Mouse (Mus musculus) ES-E14 (cell line): ENCODE results near the gene Lingo1.

ENCODE experiments used
- CHD2 ChIP-seq: IDR thresholded peaks from 2 replicates; pipeline ENCODE4 v1.6.1; 2014; ENCODE audit warnings: mild to moderate bottlenecking, low read depth, low read length, inconsistent platforms
- HCFC1 ChIP-seq: IDR thresholded peaks from 2 replicates; pipeline ENCODE4 v1.6.1; 2012; ENCODE audit warnings: low read length, inconsistent platforms, borderline replicate concordance; ENCODE audit not compliant: insufficient read depth
- ZNF384 ChIP-seq: IDR thresholded peaks from 2 replicates; pipeline ENCODE4 v1.6.1; 2012; ENCODE audit warnings: low read depth, low read length, inconsistent platforms

- no peak for TF ChIP-seq CHD2
- TF ChIP-seq ZNF384, result no peak
- no peak for TF ChIP-seq HCFC1
Observed at GRCm38 (mm10) chr9:56623361-56623760, 172.9 kb downstream of the Lingo1 start.
